Mouse (Mus musculus) heart, embryonic 14.5 days (tissue): ENCODE results near the gene Pard3b. TPM values are rescaled to one million over a fixed set of nuclear protein-coding genes. Genes with fewer than 3 reads are reported as not detected.

ENCODE experiments used
- ATAC-seq: fragments of 200-750 bp; cut with Nextera tagmentation; 2 replicates; pipeline ENCODE4 v1.8.0; 2017; ENCODE audit warnings: low read depth, moderate TSS enrichment; ENCODE audit not compliant: insufficient number of reproducible peaks, insufficient read depth, low FRiP score
- H3K27ac ChIP-seq, 2 experiments: fragments of 200-500 bp in 1 of 2; fragments of 300-500 bp in 1 of 2; sonication (generic) in 1 of 2; replicated peaks in 1 of 2; 2 replicates each; pipeline ENCODE4 v1.5.1; 2012 to 2014; ENCODE audit warnings: low read depth in 2 of 2, low read length in 2 of 2, control low read depth in 1 of 2, mild to moderate bottlenecking in 1 of 2, mixed read lengths in 1 of 2; ENCODE audit not compliant: control insufficient read depth in 1 of 2, insufficient read depth in 1 of 2
- H3K27me3 ChIP-seq: fragments of 300-500 bp; sonication (generic); 2 replicates; pipeline ENCODE4 v1.6.1; 2014; ENCODE audit warnings: mild to moderate bottlenecking, low read length, control low read depth; ENCODE audit not compliant: control insufficient read depth, insufficient read depth
- H3K36me3 ChIP-seq: fragments of 300-500 bp; sonication (generic); 2 replicates; pipeline ENCODE4 v1.6.1; 2014; ENCODE audit warnings: mild to moderate bottlenecking, control low read depth, low read length, mixed read lengths; ENCODE audit not compliant: control insufficient read depth, insufficient read depth
- H3K4me1 ChIP-seq, 2 experiments: fragments of 200-500 bp in 1 of 2; fragments of 300-500 bp in 1 of 2; sonication (generic) in 1 of 2; 2 replicates each; pipeline ENCODE4 v1.6.1; 2012 to 2014; ENCODE audit warnings: low read length in 2 of 2, control low read depth in 1 of 2, mixed read lengths in 1 of 2; ENCODE audit not compliant: control insufficient read depth in 2 of 2, insufficient read depth in 2 of 2
- H3K4me2 ChIP-seq: fragments of 300-500 bp; sonication (generic); 2 replicates; pipeline ENCODE4 v1.6.1; 2014; ENCODE audit warnings: mild to moderate bottlenecking, low read length
- H3K4me3 ChIP-seq, 2 experiments: fragments of 200-500 bp in 1 of 2; fragments of 300-500 bp in 1 of 2; sonication (generic) in 1 of 2; 2 replicates each; pipeline ENCODE4 v1.5.1; 2012 to 2014; ENCODE audit warnings: low read length in 2 of 2, mild to moderate bottlenecking in 2 of 2, control low read depth in 1 of 2, low read depth in 1 of 2, moderate library complexity in 1 of 2; ENCODE audit not compliant: control insufficient read depth in 1 of 2, insufficient read depth in 1 of 2
- H3K9ac ChIP-seq: fragments of 300-500 bp; sonication (generic); 2 replicates; pipeline ENCODE4 v1.6.1; 2014; ENCODE audit warnings: mild to moderate bottlenecking, low read length
- H3K9me3 ChIP-seq: fragments of 300-500 bp; sonication (generic); 2 replicates; pipeline ENCODE4 v1.6.1; 2016; ENCODE audit warnings: low read length, control low read depth; ENCODE audit not compliant: control insufficient read depth
- WGBS: fragments of 180-500 bp; shearing (Covaris S2); extraction: QIAGEN DNeasy Blood & Tissue Kit; methylation state at CpG from one replicate; pipeline ENCODE4 v1.1.7; 2014; 5-methylcytosine and 5-hydroxymethylcytosine counted together
- polyA plus RNA-seq: library from polyadenylated mRNA; unstranded; fragments of >200 nt; fragmentation: Nextera tagmentation; extraction: Ambion mirVana; gene quantifications from 2 replicates; pipeline ENCODE4 v1.2.1, GENCODE M21; 2014

Pard3b gene
- polyA plus RNA-seq, 1 experiment from 2014 or later = 17.1 TPM

DNA sequence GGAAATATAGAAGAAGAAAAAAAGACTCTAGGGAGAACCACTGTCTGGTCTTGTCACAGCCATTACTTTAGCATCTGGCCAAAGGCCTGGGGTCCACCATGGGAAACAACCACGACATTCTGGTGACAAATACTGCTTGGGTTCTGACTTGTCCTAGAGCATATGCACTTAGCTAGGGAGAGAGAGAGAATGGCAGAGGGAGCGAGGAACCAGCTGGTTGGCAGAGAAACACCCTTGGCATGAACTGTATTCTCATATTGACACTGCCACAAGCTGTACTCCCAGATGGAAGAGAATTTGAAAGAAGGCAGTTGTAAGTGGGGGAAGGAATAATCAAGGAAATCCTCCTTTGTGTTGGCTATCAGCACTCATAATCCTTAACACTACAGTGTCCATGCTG lies 577.2 kb downstream of the Pard3b start:
- H3K4me3 ChIP-seq = no peak overlapping the region
- no peaks in the 10 kb centered on the region; a peak in 1 of 4 replicates for H3K4me1 ChIP-seq
- H3K4me2 ChIP-seq = no peak overlapping the region
- no peak overlapping the region for H3K9ac ChIP-seq
- H3K27ac ChIP-seq = no peak overlapping the region
- 73% methylated on average over 2 of the region's 2 CpGs for WGBS
- no peak for ATAC-seq
- no peaks in the 10 kb centered on the region for H3K27me3 ChIP-seq
- no peaks in the 10 kb centered on the region for H3K36me3 ChIP-seq
- H3K9me3 ChIP-seq = no peaks in the 10 kb centered on the region

DNA sequence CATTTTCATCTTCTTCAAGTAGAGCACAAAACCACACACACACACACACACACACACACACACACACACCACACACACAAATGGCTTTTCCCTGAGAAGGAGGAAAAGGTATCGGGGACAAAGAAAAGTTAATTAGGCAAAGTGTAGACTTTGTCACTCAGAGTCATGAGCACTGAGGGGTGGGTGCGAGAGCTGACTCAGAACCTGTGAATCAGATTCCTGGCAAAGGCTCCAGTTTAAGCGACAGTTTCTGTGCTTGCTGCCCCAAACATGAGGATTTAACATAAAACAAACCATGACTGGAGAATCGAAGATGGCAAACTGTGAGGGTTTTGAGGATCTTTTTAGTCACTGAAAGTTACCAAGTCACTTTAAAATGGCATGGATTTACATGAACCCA lies 577.9 kb downstream of the Pard3b start:
- Histone ChIP-seq H3K27me3 (no peaks in the 10 kb centered on the region), H3K9ac (no peak overlapping the region), H3K4me2 (no peak overlapping the region), H3K36me3 (no peaks in the 10 kb centered on the region), H3K4me1 (no peaks in the 10 kb centered on the region; a peak in 1 of 4 replicates), H3K27ac (no peak overlapping the region), H3K9me3 (no peaks in the 10 kb centered on the region), H3K4me3 (no peak overlapping the region)
- WGBS = 74% methylated on average over 4 of the region's 4 CpGs
- ATAC-seq = no peak

DNA sequence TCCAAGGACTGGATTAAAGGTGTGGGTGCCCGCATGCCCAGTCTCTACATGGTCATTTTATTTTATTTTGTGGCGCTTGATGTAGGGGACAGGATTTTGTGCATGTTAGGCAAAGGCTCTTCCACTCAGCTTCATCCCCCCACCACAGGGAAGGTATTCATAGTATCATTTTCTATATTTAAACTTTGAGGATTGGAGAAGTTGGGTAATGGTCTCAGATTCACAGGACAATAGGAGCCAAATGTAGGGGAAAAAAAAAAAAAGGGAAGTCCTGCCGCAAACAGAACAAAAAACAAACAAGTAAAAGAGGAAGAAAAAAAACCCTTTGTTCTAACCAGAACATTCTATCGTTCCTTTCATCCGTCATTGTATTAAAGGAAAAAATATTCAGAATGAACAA lies 590.5 kb downstream of the Pard3b start:
- Histone ChIP-seq H3K4me2 (no peak overlapping the region), H3K36me3 (no peaks in the 10 kb centered on the region), H3K9me3 (no peaks in the 10 kb centered on the region), H3K27me3 (no peaks in the 10 kb centered on the region), H3K4me3 (no peak overlapping the region), H3K4me1 (no peaks in the 10 kb centered on the region), H3K9ac (no peak overlapping the region), H3K27ac (no peak overlapping the region)
- WGBS = 83% methylated on average over 5 of the region's 5 CpGs
- no peak for ATAC-seq

DNA sequence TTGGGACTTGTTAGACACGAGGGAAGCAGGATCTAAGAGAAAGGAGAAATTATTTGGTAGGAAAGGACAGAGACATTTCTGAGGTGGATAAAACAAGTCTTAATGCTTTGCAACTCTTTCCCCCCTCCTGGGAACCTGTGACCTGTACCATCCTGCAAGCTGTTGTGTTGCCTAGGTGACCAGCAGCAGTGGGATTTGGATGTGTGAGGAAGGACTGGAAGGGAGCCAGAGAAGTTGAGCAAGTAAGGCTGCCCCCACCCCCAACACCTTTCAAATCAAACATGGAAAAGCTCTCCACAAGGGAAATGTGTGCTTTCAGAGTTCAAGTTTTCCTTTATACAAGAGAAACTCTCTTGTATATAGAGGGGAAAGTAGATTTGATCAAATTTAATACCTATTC lies 595.4 kb downstream of the Pard3b start:
- ATAC-seq = no peak
- 53% methylated on average over 1 of the region's 1 CpGs for WGBS

DNA sequence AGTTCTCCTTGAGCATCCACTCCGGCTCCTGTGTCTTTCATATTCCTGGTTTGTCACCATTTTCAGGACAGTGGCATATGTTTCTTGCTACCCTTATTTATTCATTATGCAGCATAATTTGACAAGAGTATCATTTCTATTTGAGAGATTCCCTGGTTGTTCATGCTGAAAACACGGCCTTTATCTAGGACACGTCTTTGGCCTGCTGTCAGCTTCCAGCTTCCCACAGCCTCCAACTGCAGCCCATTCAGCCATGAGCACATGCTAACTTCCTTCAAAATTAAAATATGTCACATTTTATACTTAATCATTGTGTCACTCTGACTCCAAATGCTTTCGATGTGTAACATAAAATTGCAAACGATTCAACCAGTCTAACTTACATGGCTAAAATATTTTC lies 596.5 kb downstream of the Pard3b start:
- 84% methylated on average over 5 of the region's 5 CpGs for WGBS
- no peak overlapping the region for H3K4me3 ChIP-seq
- no peak overlapping the region for H3K9ac ChIP-seq
- no peak overlapping the region for H3K4me2 ChIP-seq
- no peak overlapping the region for H3K27ac ChIP-seq
- H3K4me1 ChIP-seq = no peaks in the 10 kb centered on the region
- H3K36me3 ChIP-seq = no peaks in the 10 kb centered on the region
- no peaks in the 10 kb centered on the region for H3K9me3 ChIP-seq
- no peaks in the 10 kb centered on the region for H3K27me3 ChIP-seq
- ATAC-seq = no peak

More for the DNA sequence above, 595.4 kb downstream of the Pard3b start:
- no peak overlapping the region for H3K4me2 ChIP-seq
- no peak overlapping the region for H3K4me3 ChIP-seq
- no peaks in the 10 kb centered on the region for H3K4me1 ChIP-seq
- no peak overlapping the region for H3K9ac ChIP-seq
- H3K27ac ChIP-seq = no peak overlapping the region
- no peaks in the 10 kb centered on the region for H3K27me3 ChIP-seq
- H3K9me3 ChIP-seq = no peaks in the 10 kb centered on the region
- no peaks in the 10 kb centered on the region for H3K36me3 ChIP-seq

DNA sequence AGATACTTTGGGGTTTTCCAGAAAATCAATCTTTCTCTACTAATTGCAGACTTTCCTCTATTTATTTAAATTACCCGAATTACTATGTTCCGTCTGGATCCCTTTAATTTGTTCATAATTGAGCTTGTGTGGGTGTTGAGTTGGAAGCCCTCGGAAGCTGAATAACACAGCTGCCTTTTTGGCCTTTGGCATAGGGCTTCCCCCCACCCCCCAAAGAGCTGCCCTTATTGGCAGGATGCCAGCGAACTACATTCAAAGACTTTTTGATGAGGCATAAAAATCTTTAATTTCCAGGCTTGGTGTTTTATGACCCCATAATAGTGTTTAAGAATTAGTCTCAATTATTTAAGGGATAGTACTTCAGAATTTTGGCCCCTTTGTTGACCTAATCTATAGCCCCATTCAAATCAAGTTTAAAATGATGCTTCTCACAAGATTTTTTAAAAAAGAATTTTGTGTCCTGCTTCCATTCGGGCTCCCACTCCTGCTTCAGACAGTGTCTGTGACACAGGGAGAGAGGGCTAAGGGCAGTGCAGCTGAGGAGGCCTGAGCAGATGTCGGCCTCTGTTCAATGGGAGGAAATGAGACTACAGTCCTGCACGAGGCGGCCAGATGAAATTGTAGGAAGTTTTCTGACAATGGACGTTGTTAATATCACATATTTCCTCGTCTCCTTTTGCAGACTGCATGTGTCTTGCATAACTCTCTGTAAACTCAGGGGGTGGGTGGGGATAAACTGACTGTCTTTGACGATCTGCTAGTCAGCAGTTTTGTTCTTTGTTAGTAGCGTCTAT lies 605.8 kb downstream of the Pard3b start:
- Histone ChIP-seq H3K9ac (no peak overlapping the region), H3K4me2 (no peak overlapping the region), H3K27me3 (no peaks in the 10 kb centered on the region), H3K4me3 (no peak overlapping the region), H3K4me1 (no peaks in the 10 kb centered on the region), H3K36me3 (0 out of 2 replicates have a peak, but pooled peaks cover 3% of the 10 kb centered on the region), H3K9me3 (no peaks in the 10 kb centered on the region), H3K27ac (no peak overlapping the region)
- 56% methylated on average over 12 of the region's 12 CpGs for WGBS
- no peak for ATAC-seq

DNA sequence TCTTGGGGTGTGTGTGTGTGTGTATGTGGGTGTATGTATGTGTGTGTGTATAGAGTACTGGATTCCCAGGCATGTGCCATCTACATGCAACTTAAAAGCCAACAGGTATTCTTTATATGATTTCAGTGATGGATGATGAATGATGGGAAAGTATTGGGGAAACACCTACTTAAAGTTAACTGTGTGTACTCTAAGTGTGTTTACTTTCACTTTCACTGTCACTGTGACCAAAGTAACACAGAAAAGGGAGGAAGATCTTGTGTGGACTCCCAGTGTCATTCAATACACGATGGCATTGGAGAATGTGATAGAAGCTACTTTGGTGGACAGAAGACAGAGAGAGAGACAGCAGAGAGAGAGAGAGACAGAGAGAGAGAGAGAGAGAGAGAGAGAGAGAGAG lies 613.8 kb downstream of the Pard3b start:
- no peak for ATAC-seq
- H3K36me3 ChIP-seq = no peaks in the 10 kb centered on the region

DNA sequence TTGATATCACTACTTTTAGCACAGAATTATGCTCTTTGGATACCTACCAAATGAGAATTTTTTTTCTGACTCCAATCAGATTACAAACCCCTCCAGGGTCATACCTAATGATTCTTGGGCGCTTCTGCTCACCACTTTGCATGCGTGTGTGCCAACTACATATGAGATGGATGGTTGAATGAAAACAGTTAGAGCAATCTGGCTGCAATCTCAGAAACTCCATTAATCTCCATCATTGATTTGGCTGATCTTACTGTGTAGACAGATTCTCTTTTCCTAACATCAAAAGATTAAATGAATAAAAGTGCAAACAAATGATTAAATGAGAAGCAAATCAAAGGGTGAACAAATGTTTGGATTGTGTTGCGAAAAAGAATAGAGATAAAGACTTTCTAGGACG lies 615.7 kb downstream of the Pard3b start:
- no peak for ATAC-seq
- no peak overlapping the region for H3K4me2 ChIP-seq
- no peak overlapping the region for H3K27ac ChIP-seq

More for the DNA sequence above, 613.8 kb downstream of the Pard3b start:
- Histone ChIP-seq H3K4me1 (no peaks in the 10 kb centered on the region), H3K27me3 (no peaks in the 10 kb centered on the region), H3K9me3 (no peaks in the 10 kb centered on the region), H3K27ac (no peak overlapping the region), H3K4me3 (no peak overlapping the region), H3K4me2 (no peak overlapping the region), H3K9ac (no peak overlapping the region)
- WGBS = 85% methylated on average over 1 of the region's 1 CpGs

More for the DNA sequence above, 615.7 kb downstream of the Pard3b start:
- Histone ChIP-seq H3K9me3 (no peaks in the 10 kb centered on the region), H3K9ac (no peak overlapping the region), H3K36me3 (no peaks in the 10 kb centered on the region), H3K27me3 (no peaks in the 10 kb centered on the region), H3K4me3 (no peak overlapping the region), H3K4me1 (no peaks in the 10 kb centered on the region)
- 82% methylated on average over 4 of the region's 4 CpGs for WGBS
